Mouse (Mus musculus): ENCODE measurements around the gene Rptor. TPM values are rescaled to one million over a fixed set of nuclear protein-coding genes. Genes with fewer than 3 reads are reported as not detected.

The Rptor gene
- polyA plus RNA-seq, 3 experiments from 2014 or later: 10.3 to 15.9 (median 10.5) TPM

DNA sequence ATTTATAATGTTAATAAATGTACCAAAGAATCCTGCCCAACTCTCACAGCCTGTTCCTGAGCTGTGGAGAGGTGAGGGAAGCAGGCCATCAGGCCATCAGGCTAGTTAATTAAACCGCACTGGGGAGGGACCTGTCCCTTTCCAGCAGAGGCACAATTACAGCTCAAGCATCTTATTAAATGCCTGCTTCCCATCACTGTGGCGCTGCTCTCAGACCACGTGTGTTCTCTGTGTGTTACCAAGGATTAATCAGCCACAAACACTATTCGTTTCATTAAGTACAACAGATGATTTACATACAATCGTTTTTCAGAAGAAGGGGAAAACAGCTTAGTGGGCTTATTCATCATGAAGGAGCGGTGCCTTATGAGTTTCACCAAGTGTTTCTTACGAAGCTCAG lies 142.6 kb downstream of the Rptor start:
- no peak for ATAC-seq

- ATAC-seq: no peak
Measured at GRCm38 (mm10) chr11:119754459-119754858, 151.8 kb downstream of the Rptor start.

- ATAC-seq: no peak
Measured at GRCm38 (mm10) chr11:119758214-119758613, 155.5 kb downstream of the Rptor start.

DNA sequence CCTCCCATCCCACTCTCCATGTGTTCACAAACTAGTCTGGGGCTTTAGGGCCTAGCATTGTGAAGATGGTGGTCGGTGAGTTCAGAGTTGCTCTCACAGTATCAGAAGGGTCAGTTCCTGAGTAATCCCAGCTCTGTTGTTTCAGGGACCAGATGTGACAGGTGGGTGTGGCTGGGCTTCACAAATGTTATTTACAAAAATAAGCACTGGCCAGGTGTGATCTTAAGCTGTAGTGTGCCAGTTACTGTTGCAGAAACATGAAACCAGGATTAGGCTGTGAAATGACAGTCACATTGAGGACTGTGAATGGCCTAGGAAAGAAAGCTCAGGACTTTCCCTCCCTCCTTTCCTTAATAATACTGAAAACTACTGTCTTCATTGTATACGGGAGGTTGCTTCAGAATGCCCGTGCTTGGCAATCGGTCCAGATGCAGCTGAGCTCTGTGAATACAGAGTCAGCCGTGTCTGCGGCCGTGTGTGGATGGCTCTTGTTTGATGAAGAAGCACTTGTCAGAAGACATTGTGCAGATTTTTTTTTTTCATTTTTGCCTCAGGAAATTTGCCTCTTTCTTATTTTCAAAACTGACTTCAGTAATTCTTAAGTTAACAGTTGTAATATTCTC lies 156.1 kb downstream of the Rptor start:
- no peak for ATAC-seq

GRCm38 (mm10) chr11:119762911-119763310 lies 160.2 kb downstream of the Rptor start:
- no peak for ATAC-seq

- no peak for ATAC-seq
Measured at GRCm38 (mm10) chr11:119766023-119766422, 163.3 kb downstream of the Rptor start.

DNA sequence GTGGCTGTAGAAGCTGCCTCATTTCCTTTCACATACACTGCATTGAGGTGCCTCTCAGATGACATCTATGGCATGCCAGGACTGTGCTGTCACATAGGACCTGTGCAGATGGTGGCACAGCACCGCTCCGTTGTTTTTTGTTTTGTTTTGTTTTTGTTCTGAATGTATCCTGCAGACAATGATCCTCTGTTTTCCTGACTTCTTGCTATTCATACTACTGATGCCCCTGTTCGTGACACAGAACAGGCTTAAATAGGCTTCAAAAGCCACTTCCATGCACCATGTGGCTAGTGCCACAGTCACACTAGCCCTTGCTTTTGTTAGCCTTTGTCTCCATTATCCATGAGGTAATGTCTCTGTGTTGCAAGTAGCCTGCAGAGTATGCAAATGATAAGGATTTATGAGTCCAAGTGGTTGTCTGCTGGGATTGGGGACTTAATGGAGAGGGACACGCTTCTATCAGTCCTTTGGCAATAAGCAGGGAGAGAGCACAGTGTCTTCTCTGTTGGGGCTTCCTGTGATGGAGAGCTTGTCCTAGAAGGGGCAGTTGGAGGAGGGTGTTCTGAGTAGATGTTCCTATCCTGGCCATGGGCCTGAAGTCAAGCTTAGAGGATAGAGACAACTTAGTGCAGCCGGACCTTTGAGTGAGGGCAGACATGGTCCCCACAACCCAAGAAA lies 164.2 kb downstream of the Rptor start:
- ATAC-seq: no peak

GRCm38 (mm10) chr11:119767525-119767924 lies 164.8 kb downstream of the Rptor start:
- ATAC-seq: no peak

GRCm38 (mm10) chr11:119768511-119768910 lies 165.8 kb downstream of the Rptor start:
- ATAC-seq: no peak

DNA sequence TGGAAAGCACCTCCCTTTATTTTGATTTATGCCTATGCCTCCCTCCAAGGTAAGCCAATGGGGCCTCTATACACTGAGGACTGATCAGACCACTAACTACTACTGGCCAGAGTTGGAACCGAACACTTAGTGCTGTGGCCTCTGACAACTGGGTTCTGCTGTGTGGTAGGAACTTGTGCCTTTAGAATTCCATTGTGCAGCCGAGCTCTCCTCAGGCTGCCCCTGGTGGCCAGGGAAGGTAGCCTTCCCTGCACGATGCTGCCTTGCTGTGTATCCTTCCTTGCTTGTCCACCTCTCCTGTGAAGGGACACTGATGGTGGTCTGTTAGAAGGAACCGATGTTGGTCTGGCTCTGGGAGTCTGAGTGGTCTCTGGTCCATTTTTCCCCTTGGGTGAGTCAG lies 167.0 kb downstream of the Rptor start:
- no peak for ATAC-seq

DNA sequence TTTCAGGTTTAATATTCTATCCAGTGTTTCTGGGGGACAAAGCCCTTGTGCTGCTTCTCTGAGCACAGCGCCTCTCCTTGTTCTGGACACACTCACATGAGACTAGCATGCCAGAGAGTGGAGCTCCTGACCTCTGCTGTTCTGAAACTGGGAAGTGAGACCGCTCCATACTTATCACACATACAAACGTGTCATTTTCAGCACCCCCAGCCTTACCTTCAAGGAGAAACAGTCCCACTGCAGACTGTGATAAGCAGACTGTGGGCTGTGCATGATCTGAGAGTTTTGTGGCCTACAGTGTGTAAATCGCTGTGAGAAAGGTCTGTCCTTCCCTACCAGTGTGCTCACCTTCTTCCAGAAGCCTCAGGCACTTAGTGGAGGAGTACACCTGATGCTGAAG lies 168.3 kb downstream of the Rptor start:
- ATAC-seq: no peak

GRCm38 (mm10) chr11:119772896-119773295 lies 170.2 kb downstream of the Rptor start:
- no peak for ATAC-seq

GRCm38 (mm10) chr11:119775076-119775760 lies 172.5 kb downstream of the Rptor start:
- no peak for ATAC-seq

DNA sequence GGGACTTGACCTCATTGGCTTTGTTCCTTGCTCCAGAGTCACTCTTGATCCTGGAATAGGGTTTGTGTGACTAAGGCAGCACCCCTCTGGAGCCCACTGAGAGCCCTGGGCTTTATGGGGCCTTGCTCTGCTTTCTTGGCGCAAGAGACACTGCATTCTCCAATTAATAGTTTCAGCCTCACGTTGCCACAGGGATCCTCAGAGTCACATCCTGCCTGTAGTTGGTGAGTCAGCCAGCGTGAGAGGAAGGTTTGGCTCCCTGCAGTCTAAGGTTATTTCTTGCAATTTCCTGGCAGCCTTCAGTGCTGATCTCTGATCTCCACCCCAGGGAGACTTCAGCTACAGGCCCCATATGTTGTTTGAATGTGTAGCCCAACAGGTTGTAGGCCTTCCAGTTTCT lies 174.5 kb downstream of the Rptor start:
- ATAC-seq: no peak

DNA sequence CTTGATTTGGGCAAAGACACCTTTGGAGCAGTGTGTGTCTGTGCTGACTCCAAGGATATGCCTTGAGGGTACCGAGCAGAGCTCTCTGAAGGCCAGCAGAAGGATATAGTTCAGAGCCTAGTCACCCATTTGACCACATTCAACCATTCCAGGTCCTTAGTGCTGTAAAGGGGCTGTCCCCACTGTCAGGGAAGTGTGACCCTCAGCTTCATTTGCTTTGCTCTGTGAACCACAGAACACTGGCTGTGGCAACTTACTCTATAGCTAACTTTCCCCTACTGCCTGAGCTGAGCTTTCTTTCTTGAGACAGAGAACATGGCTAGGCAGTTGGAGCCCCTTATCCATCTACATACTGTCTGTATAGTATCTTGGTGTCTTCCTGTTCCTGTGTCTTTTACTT lies 175.2 kb downstream of the Rptor start:
- no peak for ATAC-seq

DNA sequence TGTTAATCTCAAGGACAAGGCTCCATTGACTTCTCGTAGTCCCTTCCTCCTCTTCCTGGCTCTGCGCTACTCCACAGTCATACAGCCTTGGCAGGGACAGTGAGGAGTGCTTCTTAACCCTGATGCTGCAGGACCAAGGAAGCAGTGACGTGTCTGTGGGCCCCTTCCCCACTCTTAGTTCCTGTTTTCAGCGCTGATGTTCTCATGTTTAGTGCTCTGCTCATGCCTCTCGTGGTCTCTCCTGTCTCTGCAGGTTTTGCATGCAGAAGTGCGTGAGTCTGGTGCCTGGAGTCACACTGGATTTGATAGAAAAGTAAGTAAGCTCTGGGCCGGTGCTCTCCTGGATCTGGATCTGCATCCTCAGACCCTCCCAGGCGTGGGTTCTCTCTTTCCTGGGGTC lies 177.6 kb downstream of the Rptor start:
- ATAC-seq: no peak

DNA sequence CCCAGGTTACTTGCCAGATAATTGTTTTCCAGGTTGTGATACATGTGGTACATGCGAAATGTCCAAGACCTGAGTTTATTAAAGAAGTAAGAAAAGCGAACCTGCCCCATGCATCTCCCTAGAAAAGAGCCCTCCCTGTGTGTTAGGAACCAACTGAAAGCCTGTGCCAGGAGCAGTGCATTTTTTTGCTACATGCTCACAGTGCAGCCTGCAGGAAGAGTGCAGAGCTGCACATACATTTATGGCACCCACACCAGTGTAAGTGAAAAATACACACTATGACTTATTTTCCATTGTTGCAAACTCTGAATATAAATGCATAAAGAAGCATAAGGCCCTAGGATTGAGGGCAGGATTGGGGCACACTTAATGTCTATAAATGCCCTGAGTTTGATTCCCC lies 178.5 kb downstream of the Rptor start:
- ATAC-seq: no peak

GRCm38 (mm10) chr11:119781726-119782125 lies 179.0 kb downstream of the Rptor start:
- ATAC-seq: no peak

- no peak for ATAC-seq
Measured at GRCm38 (mm10) chr11:119783653-119784052, 180.9 kb downstream of the Rptor start.

DNA sequence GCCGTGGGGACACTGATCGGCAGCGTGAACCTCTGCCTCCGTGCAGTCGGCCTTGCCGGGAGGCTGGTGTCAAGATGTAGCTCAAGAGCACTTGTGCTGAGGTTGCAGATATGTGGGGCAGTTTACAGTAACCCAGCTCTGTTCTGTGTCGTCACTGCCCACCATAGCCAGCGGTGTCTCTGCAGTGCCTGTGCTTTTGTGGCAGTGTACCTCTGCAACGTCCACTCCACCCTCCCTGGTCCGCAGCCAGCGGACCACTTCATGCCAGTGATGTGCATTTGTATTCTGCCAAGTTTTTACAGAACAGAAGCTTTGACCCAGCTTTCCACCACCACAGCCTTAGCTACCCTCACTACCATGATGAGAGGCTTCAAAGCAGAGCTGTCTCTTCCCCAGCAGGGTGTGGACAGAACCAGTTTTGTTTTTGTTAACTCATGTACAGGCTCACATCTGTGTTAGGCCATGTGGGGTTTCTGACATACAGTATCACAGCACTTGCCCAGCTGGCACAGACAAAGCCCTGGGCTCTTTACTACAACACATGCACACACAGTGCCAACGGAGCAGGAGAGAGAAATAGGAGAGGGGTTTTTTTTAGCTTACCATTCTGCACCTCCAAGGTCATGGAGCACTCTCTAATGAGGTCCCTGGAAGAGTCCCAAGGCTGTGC lies 182.1 kb downstream of the Rptor start:
- ATAC-seq: no peak

DNA sequence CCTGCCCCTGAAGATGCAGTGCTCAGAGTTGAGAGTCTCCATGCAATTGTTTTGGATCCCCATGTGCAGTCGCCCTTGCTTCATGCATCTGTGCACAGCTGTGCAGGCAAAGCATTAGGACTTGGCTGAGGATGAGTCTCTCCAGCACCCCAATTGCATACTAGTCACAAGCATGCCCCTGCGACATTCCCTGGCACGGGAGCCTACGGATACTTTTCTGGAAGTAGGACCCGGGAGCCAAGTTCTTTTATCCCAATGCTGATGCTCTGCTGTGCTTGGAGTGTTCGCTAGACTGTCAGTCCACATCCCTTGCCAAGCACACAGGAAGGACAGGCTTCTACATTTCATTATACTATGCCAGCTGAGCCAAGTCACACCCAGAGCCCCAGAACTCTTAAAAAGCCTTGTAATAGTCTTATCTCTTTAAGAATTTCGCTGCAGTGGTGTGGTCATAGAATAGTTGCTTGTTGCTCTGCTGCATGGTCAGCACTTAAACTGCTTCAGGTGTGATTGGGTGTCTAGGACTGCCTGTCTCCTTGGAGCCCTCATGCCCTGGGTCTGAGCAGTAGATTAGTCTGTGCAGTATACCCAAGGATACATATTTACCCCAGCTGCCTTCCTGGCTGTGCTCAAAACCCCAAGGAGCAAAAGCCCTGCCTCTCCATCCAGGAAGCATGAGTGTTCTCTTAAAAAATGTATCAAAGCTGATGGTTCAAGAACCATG lies 183.1 kb downstream of the Rptor start:
- ATAC-seq: no peak

GRCm38 (mm10) chr11:119786385-119786880 lies 183.7 kb downstream of the Rptor start:
- no peak for ATAC-seq

- ATAC-seq: no peak
Measured at GRCm38 (mm10) chr11:119788488-119788887, 185.8 kb downstream of the Rptor start.

Measured in inflammation-experienced regulatory T-cells, adult 6 months (primary cell).